Mouse (Mus musculus) forebrain, embryonic 14.5 days (tissue): ENCODE data around the gene Rfpl4. TPM values are rescaled to one million over a fixed set of nuclear protein-coding genes. Genes with fewer than 3 reads are reported as not detected.
A peak's percentile ranks its signal among the peaks of the same experiment; 100 is the strongest.

Experiments
- ATAC-seq: fragments of 200-750 bp; cut with Nextera tagmentation; 2 replicates; pipeline ENCODE4 v1.8.0; 2017; ENCODE audit warnings: mild to moderate bottlenecking, moderate library complexity
- DNase-seq: peaks from one replicate; pipeline ENCODE4 v3.0.0-alpha.2; 2015; ENCODE audit warnings: low spot score
- H3K27ac ChIP-seq: fragments of 300-500 bp; sonication (generic); 2 replicates; pipeline ENCODE4 v1.5.1; 2014; ENCODE audit warnings: low read depth, mild to moderate bottlenecking, control low read depth, low read length, moderate library complexity
- H3K27me3 ChIP-seq: fragments of 300-500 bp; sonication (generic); replicated peaks from 2 replicates; pipeline ENCODE4 v1.6.1; 2014; ENCODE audit warnings: low read length, control low read depth, mixed read lengths; ENCODE audit not compliant: control insufficient read depth, insufficient read depth
- H3K36me3 ChIP-seq: fragments of 300-500 bp; sonication (generic); 2 replicates; pipeline ENCODE4 v1.6.1; 2014; ENCODE audit warnings: low read length, control low read depth; ENCODE audit not compliant: control insufficient read depth, insufficient read depth
- H3K4me1 ChIP-seq: fragments of 300-500 bp; sonication (generic); 2 replicates; pipeline ENCODE4 v1.6.1; 2014; ENCODE audit warnings: antibody characterized with exemption, low read length, control low read depth; ENCODE audit not compliant: control insufficient read depth, insufficient read depth
- H3K4me2 ChIP-seq: fragments of 300-500 bp; sonication (generic); 2 replicates; pipeline ENCODE4 v1.6.1; 2014; ENCODE audit warnings: mild to moderate bottlenecking, control low read depth, low read length
- H3K4me3 ChIP-seq: fragments of 300-500 bp; sonication (generic); 2 replicates; pipeline ENCODE4 v1.5.1; 2014; ENCODE audit warnings: low read depth, low read length, control low read depth
- H3K9ac ChIP-seq: fragments of 300-500 bp; sonication (generic); 2 replicates; pipeline ENCODE4 v1.6.1; 2014; ENCODE audit warnings: mild to moderate bottlenecking, low read length, control low read depth, moderate library complexity
- H3K9me3 ChIP-seq: fragments of 300-500 bp; sonication (generic); replicated peaks from 2 replicates; pipeline ENCODE4 v1.6.1; 2016; ENCODE audit warnings: low read length, control low read depth, mixed read lengths; ENCODE audit not compliant: control insufficient read depth
- WGBS: fragments of 180-500 bp; shearing (Covaris S2); extraction: QIAGEN DNeasy Blood & Tissue Kit; methylation state at CpG from one replicate; pipeline ENCODE4 v1.1.7; 2014; 5-methylcytosine and 5-hydroxymethylcytosine counted together
- microRNA-seq: library from miRNA; unstranded; fragments of <30 nt; microRNA quantifications from one replicate; pipeline ENCODE4, GENCODE M21; 2016
- polyA plus RNA-seq: library from polyadenylated mRNA; unstranded; fragments of >200 nt; fragmentation: Nextera tagmentation; extraction: Ambion mirVana; gene quantifications from 2 replicates; pipeline ENCODE4 v1.2.1, GENCODE M21; 2014

Rfpl4 gene
- polyA plus RNA-seq, 1 experiment from 2014 or later = not detected

DNA sequence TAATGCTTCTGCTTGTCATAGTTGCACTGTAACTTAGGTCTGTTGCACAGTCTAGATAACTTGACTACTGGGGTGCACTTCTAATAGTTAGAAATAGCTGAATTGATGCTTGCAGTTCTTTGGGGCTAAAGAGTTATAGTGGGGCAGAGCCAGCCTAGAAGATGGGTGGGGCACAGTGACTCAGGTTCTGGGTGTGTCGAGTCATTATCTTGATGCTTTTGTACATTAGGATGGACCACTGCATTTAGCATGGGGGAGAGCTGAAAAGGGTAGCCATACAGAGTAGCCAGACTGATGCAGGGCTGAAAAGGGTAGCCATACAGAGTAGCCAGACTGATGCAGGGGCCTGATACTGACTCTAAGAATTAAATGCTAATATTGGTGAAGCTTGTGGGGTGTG lies 43.2 kb downstream of the Rfpl4 start:
- H3K4me3 ChIP-seq = no peak overlapping the region
- DNase-seq (no peak), ATAC-seq (no peak)
- H3K9ac ChIP-seq = no peak overlapping the region
- peaks cover 98% of the 10 kb centered on the region for H3K36me3 ChIP-seq
- H3K27me3 ChIP-seq = no peaks in the 10 kb centered on the region
- H3K9me3 ChIP-seq = no peaks in the 10 kb centered on the region
- no peaks in the 10 kb centered on the region for H3K4me1 ChIP-seq
- 91% methylated on average over 1 of the region's 1 CpGs for WGBS
- H3K27ac ChIP-seq = no peak overlapping the region
- H3K4me2 ChIP-seq = no peak overlapping the region

DNA sequence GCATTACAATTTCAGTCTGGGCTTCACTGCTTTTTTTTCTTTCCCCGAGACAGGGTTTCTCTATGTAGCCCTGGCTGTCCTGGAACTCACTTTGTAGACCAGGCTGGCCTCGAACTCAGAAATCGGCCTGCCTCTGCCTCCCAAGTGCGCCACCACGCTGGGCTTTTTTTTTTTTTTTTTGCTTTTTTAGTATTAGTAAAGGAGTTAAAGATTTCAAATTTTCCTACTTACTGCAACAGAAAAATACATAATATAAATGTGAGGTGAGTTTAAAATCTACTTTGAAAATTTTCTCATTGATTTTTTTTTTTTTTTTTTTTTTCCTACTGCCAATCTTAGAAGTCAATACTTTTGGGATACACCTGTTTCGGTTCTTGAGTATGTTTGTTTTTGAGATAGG lies 51.9 kb downstream of the Rfpl4 start:
- 95% methylated on average over 6 of the region's 6 CpGs for WGBS
- H3K9ac ChIP-seq = no peak overlapping the region
- H3K27ac ChIP-seq = no peak overlapping the region
- H3K36me3 ChIP-seq = peaks cover 43% of the 10 kb centered on the region
- ATAC-seq (no peak), DNase-seq (no peak)
- H3K4me3 ChIP-seq = no peak overlapping the region
- no peak overlapping the region for H3K4me2 ChIP-seq
- no peaks in the 10 kb centered on the region for H3K9me3 ChIP-seq
- H3K4me1 ChIP-seq = peaks cover 15% of the 10 kb centered on the region
- H3K27me3 ChIP-seq = no peaks in the 10 kb centered on the region

DNA sequence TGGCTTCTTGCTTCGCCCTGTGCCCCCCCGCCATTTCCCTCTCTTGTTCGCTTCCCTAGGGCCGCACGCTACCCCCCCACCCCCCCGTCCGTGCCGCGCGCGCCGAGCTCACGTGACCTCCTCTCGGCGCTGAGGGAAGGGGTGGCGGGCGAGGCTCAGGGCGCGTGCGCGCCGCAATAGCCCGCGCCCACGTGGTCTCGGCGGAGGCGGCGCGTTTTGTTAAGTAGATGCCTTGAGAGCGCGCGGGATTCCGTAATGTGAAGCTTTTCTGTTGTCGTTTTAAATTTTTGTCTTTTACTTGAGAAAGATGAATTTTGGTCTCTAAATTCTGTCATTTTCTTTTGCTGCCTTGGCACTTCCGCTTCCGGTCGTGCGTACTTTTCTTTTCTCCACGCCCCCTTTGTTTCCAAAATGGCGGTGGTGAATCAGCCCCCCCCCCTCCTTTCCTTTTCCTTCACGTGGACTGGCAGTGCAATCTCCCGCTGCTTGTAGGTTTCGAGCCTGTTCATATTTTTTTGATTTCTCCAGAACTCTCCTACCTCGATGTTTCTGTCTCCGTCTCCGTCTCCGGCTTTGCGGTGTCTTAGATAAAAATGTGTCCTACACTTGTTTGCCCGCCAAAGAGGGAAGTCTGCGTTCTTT lies 54.3 kb downstream of the Rfpl4 start:
- peaks cover 19% of the 10 kb centered on the region for H3K4me1 ChIP-seq
- H3K27ac ChIP-seq = peak overlapping the region; percentile 98

DNA sequence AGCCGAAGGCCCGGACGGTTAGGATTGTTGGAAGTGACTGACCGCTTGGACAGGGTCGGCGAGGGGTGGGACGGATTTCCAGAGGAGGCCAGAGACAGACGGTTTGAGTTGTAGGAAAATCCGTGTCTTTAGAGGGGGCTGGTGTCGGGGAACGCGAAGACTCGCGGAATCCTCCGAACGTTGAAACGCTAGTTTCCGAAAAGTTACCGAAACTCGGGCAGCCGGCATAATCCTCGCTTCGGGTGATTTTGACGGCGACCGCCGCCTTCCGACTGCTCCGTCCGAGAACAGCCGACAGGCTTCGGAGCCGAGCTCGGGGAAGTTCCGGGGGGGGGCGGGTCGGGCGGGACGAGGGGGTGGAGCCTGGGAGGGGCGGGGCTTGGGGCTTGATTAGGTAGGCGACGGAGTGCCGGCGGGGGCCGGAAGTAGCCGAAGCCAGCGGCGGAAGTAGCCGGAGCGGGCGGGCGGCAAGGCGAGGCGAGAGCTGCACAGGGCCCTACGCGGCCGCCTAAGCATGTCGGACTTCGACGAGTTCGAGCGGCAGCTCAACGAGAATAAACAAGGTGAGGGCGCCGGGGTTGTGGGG lies 54.9 kb downstream of the Rfpl4 start, which contains the start of gene U2af2:
Gene U2af2 (plus strand): TSS at position 370 of the 586 bp plus-strand sequence.
- peak; percentile 81 for ATAC-seq
- under 1% methylated on average over 58 of the region's 65 CpGs for WGBS

More for the DNA sequence above, 54.3 kb downstream of the Rfpl4 start:
- DNase-seq (peak; percentile 94), ATAC-seq (peak; percentile 45)
- Histone ChIP-seq H3K9me3 (no peaks in the 10 kb centered on the region), H3K27me3 (peaks cover 7% of the 10 kb centered on the region; the same call in 1 of the 2 replicates), H3K36me3 (peaks cover 19% of the 10 kb centered on the region), H3K9ac (peak overlapping the region; percentile 93), H3K4me3 (peak overlapping the region; percentile 77), H3K4me2 (peak overlapping the region; percentile 73)
- under 1% methylated on average over 45 of the region's 51 CpGs for WGBS

DNA sequence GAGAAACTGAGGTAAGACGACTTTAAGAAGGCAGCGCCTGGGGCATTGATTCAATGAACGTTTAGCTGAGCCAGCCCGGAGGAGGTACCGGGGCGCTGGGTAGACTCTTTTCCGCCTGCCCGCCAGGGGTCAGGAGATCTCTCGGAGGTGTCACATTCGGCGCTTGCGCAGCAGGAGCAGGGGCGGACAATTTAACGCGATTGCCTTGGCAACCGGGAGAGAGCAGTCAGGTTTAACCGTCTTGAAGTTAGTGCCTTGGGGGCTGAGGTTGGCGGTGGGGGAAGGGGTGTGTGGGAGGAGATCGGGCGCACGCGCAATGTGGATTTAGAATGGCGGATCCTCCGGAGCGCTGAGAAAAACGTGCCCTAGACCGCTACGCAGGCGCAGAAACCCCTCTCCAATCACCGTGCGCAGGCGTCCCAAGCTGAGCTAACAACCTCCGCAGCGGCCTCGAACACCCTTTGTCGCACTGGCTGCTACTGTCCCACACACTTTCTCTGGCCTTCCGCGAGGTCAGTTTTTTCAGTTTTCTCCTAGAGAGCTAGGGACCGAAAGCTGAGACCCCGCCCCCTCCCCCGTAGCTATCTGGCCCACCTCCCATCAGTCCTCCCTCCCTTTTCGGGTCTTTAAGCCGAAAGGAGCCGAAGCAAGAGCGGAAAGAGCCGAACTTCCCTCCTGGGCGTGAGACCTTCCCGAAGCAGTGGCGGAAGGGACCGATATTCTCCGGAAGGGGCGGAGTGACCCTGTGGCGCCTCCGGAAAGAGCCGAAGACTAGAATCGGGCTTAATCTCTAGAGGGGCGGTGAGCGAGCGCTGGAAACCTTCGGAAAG lies 55.6 kb downstream of the Rfpl4 start:
- Histone ChIP-seq H3K4me2 (peak overlapping the region; percentile 73), H3K36me3 (peaks cover 6% of the 10 kb centered on the region; the same call in 1 of the 2 replicates), H3K9me3 (no peaks in the 10 kb centered on the region), H3K27me3 (peaks cover 19% of the 10 kb centered on the region), H3K4me1 (peaks cover 24% of the 10 kb centered on the region), H3K4me3 (peak overlapping the region; percentile 77), H3K27ac (peak overlapping the region; percentile 98), H3K9ac (peak overlapping the region; percentile 93)
- WGBS = under 1% methylated on average over 60 of the region's 60 CpGs
- DNase-seq (peak; percentile 100), ATAC-seq (peak; percentile 91)

More for the DNA sequence above, 54.9 kb downstream of the Rfpl4 start, which contains the start of gene U2af2:
- Histone ChIP-seq H3K4me3 (peak within 1 kb of the TSS; percentile 77), H3K27ac (peak within 1 kb of the TSS; percentile 98), H3K4me1 (peaks cover 23% of the 10 kb centered on the region), H3K36me3 (peaks cover 13% of the 10 kb centered on the region), H3K9me3 (no peaks in the 10 kb centered on the region), H3K4me2 (peak within 1 kb of the TSS; percentile 73), H3K9ac (peak within 1 kb of the TSS; percentile 93), H3K27me3 (peaks cover 13% of the 10 kb centered on the region; the same call in 1 of the 2 replicates)
- DNase-seq = peak; percentile 95

DNA sequence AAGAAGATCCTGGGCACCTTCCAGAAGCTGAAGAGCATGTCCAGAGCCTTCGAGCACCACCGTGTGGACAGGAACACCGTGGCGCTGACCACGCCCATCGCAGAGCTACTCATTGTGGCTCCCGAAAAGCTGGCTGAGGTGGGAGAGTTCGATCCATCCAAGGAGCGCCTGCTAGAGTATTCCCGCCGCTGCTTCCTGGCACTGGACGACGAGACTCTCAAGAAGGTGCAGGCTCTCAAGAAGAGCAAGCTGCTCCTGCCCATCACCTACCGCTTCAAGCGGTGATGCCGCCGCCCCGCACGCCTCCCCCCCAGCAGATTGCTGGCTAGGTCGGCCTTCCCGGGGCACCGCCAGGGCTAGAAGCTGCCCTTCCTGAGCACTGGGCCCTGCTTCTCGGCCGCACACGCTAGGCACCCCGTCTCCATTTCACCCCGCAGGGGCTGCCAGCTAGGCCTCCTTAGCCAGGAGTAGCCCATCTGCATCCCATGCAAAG lies 56.5 kb downstream of the Rfpl4 start:
- peak overlapping the region; percentile 93 for H3K9ac ChIP-seq
- 2% methylated on average over 27 of the region's 27 CpGs for WGBS
- peak overlapping the region; percentile 98 for H3K27ac ChIP-seq
- H3K4me2 ChIP-seq = peak overlapping the region; percentile 73
- H3K4me1 ChIP-seq = peaks cover 24% of the 10 kb centered on the region
- no peaks in the 10 kb centered on the region for H3K9me3 ChIP-seq
- H3K4me3 ChIP-seq = peak overlapping the region; percentile 77
- H3K27me3 ChIP-seq = peaks cover 27% of the 10 kb centered on the region
- peak; percentile 87 for DNase-seq
- H3K36me3 ChIP-seq = no peaks in the 10 kb centered on the region
- ATAC-seq = no peak

Small RNA genes lying within 50 kb of the gene (microRNA-seq; reads per million reads assigned to microRNA genes)
- not detected for gene Gm26217

Other genes with a start within 250 kb of the Rfpl4 start
- gene Isoc2b, start 246.7 kb downstream of the Rfpl4 start, polyA plus RNA-seq = 3.3 and 4.3 TPM in 2 replicates
- gene Isoc2a, start 239.8 kb downstream of the Rfpl4 start, polyA plus RNA-seq = 0.53 and 0.59 TPM in 2 replicates
- gene Gm36210, start 210.4 kb downstream of the Rfpl4 start, polyA plus RNA-seq = 0.33 and 0.44 TPM in 2 replicates
- 3.6 and 3.8 TPM in 2 replicates for gene Zfp628, start 201.7 kb downstream of the Rfpl4 start, polyA plus RNA-seq
- 9.8 and 17.7 TPM in 2 replicates for gene Nat14, start 194.9 kb downstream of the Rfpl4 start, polyA plus RNA-seq
- 0.23 and 0.41 TPM in 2 replicates for gene Ssc5d, start 191.2 kb downstream of the Rfpl4 start, polyA plus RNA-seq
- not detected in 2 replicates for gene Sbk2, start 152.5 kb downstream of the Rfpl4 start, polyA plus RNA-seq
- gene Sbk3, start 145.8 kb downstream of the Rfpl4 start, polyA plus RNA-seq = 0.39 and 0.42 TPM in 2 replicates
- gene Zfp579, start 120.8 kb downstream of the Rfpl4 start, polyA plus RNA-seq = 37.9 and 52.9 TPM in 2 replicates
- gene Zfp524, start 102.5 kb downstream of the Rfpl4 start, polyA plus RNA-seq = 11.3 and 13.5 TPM in 2 replicates
- 34.3 and 42.8 TPM in 2 replicates for gene Fiz1, start 102.3 kb downstream of the Rfpl4 start, polyA plus RNA-seq
- gene Gm44973, start 101.5 kb downstream of the Rfpl4 start, polyA plus RNA-seq = 0.59 and 1.9 TPM in 2 replicates
- 5.4 and 5.9 TPM in 2 replicates for gene Zfp865, start 96.6 kb downstream of the Rfpl4 start, polyA plus RNA-seq
- 36.1 and 45.5 TPM in 2 replicates for gene Ccdc106, start 96.4 kb downstream of the Rfpl4 start, polyA plus RNA-seq
- gene 4632433K11Rik, start 82.8 kb downstream of the Rfpl4 start, polyA plus RNA-seq = not detected in 2 replicates
- gene Zfp784, start 78.5 kb downstream of the Rfpl4 start, polyA plus RNA-seq = 6.2 and 6.3 TPM in 2 replicates
- 54.5 and 64.9 TPM in 2 replicates for gene Zfp580, start 65.4 kb downstream of the Rfpl4 start, polyA plus RNA-seq
- gene U2af2, start 54.8 kb downstream of the Rfpl4 start, polyA plus RNA-seq = 124 and 133 TPM in 2 replicates
- gene Epn1, start 36.7 kb downstream of the Rfpl4 start, polyA plus RNA-seq = 71.3 and 89.0 TPM in 2 replicates
- 0.29 and 0.38 TPM in 2 replicates for gene Rasl2-9, start 9.0 kb upstream of the Rfpl4 start, polyA plus RNA-seq
- not detected in 2 replicates for gene Vmn1r55, start 32.7 kb upstream of the Rfpl4 start, polyA plus RNA-seq
- not detected in 2 replicates for gene Vmn1r56, start 79.8 kb upstream of the Rfpl4 start, polyA plus RNA-seq
- gene Vmn1r57, start 101.5 kb upstream of the Rfpl4 start, polyA plus RNA-seq = not detected in 2 replicates
- not detected in 2 replicates for gene Gm5065, start 233.6 kb upstream of the Rfpl4 start, polyA plus RNA-seq
- gene Nlrp2, start 234.1 kb upstream of the Rfpl4 start, polyA plus RNA-seq = not detected in 2 replicates